Mouse (Mus musculus): ENCODE measurements around the gene Mgat4b.
"Not testable (repeated sequence)": the region's sequence is repeated elsewhere in the genome, so short reads cannot be mapped to it uniquely, and the experiment has no call there.

Gene Mgat4b

DNA sequence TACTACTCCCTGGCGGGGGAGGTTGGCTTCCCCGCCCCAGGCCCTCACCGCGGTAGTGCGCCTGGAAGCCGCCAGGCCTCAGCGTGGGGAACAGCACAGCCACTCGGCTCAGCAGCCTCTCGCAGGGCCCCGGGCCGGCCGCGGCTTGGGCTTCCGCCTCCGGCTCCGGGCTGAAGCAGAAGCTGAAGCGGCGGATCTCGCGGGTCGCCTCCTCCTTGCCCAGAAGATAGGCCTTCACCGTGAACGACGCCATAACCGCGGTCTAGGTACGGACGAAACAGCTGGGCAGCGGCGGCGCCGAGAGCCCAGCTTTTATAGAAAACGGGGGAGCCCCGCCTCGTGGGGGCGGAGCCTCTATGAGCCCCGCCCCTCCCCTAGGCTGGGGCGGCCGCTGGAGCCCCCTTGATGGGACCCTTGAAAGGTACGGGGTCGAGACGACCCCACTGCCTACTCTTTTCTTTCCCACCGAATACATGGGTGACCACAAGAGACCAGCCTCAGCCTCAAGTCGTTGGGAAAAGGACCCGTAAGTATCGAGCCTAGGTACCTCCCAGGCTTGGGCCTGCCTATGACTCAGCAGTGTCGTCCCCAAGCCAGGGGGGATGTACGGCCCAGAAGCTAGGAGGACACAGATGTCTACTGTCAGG is at the start of gene Mgat4b, which contains the start of gene Sqstm1:
Gene Mgat4b (plus strand): TSS at position 386 of the 647 bp plus-strand sequence.
Gene Sqstm1 (minus strand): TSS at position 323 of the 647 bp plus-strand sequence.
- peak; percentile 91 for DNase-seq (ENCODE audit: low read depth, low spot score)

DNA sequence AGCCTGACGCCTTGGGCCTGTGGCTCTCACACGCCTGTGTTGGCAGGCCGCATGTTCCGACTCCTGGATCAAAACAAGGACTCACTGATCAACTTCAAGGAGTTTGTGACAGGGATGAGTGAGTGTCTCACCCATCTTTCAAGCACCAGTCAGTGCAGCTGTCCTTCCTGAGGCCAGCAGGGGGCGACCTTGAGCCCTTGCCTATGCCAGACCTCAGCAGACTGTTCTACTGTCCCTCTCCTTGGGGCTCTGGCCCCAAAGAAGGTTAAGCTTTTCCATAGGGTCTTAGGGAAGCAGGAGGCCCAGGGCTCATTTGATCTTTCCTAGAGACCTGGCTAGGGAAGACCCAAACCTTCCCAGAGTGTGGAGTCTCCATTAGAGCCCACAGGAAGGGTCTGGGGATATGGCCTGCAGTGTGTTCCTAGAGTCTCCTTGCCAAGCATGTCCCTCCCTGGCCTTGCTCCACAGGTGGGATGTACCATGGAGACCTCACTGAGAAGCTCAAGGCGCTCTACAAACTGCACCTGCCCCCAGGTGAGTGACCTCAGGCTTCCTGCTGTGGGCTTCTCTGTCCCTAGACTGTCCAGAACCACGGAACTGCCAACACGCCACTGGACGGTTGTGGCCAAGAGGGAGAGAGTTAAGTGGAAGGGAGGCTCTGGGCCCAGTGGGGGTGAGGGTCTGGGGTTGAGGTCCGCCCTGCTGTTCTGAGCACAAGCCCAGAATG is 48.9 kb upstream of the Mgat4b start:
- DNase-seq (ENCODE audit: low read depth, low spot score): peak; percentile 68

DNA sequence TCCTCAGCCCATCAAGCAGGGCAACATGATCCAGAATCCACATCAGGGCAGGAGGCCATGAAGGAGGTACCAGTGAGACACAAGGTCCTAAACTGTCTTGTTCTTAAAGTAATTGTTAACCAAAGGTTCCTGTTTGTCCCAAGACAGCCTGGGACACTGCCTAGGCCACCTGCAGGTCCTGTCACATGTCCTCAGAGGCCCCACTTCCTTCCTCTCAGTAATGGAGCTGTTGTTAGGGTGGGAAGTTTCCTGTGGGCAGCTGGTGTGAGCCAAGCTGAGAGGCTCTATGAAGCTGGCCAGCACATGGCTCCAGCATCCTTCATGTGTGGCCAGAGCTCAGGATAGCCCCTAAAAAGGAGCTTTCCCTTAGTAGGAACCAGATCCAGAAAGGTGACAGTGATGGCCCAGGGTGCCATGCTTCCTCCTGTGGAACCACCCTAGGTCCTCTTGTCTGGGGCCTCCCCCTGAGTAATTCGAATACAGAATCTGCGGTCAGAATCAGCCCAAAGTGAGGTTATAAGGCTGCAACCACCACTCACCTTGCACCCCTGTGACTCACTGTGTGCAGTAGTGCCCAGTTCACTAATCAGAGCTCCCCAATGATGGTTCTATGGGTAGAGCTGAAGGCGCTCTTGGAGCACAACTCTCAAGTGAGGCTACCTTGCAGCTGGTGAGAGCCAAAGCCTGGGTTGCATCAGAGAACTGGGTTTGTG is 48.2 kb upstream of the Mgat4b start:
- DNase-seq (ENCODE audit: low read depth, low spot score): peak; percentile 38

DNA sequence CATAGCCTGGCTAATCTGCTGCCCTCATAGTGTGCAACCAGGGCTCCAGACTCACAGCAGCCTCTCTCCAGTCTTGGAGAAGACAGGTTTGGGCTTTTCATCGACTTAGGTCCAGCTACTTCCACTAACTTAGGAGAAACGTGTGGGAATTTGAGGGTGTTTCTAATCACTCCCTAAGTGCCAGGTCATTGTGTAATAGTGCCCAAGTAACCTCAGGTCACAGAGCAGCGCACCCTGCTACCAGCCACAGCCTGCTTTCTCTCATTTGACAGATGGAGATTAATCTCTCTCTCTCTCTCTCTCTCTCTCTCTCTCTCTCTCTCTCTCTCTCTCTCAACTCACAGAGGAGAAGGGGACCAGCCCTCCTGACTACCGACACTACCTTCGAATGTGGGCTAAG is 42.3 kb upstream of the Mgat4b start:
- DNase-seq (ENCODE audit: low read depth, low spot score): no peak

DNA sequence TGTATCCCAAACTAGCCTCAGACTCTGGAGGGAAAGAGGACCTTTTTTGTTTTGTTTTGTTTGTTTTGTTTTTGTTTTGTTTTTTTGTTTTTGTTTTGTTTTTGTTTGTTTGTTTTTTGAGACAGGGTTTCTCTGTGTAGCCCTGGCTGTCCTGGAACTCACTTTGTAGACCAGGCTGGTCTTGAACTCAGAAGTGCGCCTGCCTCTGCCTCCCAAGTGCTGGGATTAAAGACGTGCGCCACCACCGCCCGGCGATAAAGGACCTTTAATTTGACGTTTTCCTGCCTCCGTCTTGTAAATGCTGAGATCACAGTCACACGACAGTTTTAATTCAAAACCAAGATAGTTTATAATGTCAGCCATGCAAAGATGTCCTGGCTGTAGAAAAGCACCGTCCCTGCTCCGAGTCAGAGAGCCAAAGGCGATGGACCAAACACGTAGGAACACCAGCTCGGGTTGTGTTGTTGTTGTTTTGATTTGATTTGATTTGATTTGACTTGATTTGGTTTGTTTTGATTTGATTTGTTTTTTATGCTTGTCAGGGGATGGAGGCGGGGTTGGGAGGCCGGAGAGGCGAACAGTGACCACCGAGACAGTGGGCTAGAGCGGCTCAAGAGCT is 36.5 kb upstream of the Mgat4b start, which contains the start of gene Mrnip:
Gene Mrnip (plus strand): TSS at position 334 of the 619 bp plus-strand sequence.
- not testable (repeated sequence) for DNase-seq (ENCODE audit: low read depth, low spot score)

DNA sequence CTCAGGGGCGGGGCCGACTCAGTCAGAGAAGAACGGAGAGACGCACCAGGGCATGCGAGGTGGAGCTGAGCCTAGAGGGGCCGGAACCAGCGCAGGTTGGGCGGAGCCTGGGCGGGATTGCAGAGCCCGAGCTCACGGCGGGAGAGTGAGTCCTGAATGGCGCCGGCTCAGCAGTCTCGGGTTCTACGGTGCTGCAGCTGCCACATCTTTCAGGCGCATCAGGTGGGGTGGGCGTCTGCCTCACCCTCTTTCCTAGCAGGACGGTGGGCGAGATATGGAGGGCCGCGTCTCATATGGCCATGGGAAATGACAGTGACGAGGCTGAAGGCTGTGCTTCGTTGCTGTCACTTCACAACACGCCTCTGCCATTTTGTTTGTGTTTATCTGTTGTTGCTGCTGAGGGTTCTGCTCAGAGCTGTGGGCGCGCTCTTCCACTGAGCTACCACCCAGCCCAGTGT is 35.9 kb upstream of the Mgat4b start:
- peak; percentile 98 for DNase-seq (ENCODE audit: low read depth, low spot score)

DNA sequence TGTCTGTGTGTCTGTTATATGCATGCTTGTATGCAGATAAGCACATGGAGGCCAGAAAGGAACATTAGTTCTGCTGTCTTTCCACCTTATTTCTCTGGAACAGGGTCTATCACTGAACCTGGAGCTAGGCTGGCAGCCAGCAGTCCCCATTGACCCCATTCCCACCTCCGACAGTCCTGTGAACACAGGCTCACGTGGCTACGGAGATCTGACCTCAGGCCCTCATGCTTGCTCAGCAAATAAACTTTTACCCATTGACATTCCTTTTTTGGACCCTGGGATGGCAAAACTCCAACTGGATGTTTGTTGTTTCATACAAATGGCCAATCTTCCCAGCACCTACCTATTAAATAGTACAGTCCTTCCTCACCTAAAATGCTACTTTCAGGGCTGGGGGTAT is 34.3 kb upstream of the Mgat4b start:
- no peak for DNase-seq (ENCODE audit: low read depth, low spot score)

DNA sequence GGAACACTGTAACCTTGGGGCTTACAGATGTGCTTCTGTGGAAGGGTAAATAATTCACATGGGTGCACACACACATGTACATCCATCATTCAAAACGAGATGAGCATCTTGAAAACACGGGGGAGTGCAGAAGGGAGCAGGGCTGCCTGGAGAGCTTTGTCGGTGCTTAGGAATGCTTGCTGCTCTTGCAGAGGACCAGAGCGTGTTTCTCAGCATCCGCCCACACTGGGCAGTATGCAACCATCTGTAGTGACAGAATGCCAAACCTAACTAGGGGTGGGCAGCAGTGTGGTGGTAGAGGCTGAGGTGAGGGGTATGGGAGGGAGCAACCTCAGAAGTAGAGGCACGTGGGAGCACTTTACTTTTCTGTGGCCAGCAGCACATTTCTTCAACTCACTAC is 33.6 kb upstream of the Mgat4b start:
- no peak for DNase-seq (ENCODE audit: low read depth, low spot score)

DNA sequence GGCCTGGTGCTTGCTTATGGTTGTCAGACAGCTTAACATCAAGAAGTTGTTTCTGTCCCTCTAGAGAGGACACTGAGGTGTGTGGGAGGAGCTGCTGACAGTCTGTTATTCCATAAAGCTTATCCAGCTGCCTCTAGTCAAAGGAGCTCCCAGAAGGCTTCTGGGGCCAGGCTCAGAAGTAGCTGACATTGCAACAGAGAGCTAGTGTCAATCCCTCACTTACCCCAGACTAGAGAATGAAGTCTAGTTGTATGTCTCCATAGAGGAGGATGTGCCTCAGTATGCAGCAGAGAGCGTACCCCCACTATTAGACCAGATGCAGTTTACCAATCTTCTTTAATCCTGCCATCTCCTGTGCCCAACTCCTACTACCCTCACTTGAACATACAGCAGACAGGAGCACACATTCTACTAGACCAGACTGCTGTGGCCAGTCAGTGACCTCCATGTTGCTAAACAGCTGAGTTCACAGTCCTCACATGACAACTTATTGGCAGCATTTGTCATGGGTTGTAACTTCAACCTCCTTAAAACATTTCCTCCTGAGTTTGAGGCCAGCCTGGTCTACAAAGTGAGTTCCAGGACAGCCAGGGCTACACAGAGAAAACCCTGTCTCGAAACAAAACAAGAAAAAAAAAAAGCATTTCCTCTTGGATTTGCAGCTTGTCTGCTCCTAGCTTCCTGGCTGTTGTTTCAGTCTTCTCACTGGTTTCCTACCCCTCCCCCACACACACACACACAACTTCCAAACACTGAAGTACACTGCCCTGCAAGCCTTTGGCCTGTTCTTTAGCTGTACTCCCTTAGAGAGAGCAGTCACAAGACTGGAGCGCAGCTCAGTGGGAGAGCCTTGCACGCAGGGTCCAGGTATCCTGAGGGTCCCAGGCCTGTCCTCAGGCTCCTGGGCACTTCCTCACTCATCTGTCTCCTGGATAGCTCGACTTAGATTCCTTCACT is 31.9 kb upstream of the Mgat4b start:
- no peak for DNase-seq (ENCODE audit: low read depth, low spot score)

DNA sequence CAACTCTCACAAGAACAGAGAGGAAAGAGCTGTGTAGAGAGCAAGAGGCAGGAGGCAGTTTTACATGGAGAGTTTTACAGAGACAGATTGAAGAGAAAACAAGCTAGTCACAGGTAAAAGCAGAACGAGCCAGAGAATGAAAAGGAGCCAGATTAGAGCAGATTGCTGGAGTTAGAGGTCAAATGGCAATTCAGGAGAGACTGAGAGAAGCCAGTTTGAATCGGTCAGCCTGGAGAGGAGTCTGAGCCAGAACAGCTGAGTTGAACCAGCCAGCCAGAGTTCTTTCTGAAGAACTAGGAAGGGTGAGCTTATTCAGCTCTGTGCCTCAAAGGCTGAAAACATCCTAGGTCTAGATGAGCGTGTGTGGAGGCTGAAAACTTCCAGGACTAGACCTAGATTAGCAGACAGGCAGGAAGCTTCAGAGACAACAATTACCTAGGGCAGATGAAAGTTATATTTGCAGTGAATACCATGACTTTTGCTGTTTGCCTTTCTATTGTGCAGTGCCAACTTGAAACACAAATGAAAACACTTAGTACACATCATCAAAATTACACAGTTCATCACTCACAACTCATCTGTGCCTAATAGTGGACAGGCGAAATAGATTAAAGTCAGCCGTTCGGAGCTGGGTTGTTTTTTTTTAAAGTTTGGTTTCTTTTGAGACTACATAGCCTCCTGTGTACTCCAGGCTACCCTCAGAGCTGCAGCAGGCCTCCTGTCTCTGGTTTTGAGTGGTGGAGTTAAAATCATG is 30.0 kb upstream of the Mgat4b start:
- DNase-seq (ENCODE audit: low read depth, low spot score): no peak

DNA sequence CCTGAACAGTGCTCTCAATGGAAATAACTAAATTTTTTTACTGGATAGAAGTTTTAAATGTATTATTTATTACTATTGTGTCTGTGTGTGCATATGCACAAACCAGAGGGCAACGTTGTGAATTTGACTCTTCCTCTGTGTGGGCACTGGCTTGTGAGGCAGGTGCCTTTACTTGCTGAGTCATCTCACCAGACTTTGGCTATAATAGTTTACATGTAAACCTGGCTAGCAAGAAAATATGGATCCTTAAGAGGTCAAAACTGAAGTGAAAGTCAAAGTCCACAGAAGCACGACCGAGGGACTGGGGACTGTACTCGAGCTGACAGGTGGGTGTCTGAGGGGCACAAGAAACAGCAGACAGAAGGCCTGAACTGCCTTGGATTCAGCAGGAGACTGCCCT is 28.0 kb upstream of the Mgat4b start:
- peak; percentile 87 for DNase-seq (ENCODE audit: low read depth, low spot score)

DNA sequence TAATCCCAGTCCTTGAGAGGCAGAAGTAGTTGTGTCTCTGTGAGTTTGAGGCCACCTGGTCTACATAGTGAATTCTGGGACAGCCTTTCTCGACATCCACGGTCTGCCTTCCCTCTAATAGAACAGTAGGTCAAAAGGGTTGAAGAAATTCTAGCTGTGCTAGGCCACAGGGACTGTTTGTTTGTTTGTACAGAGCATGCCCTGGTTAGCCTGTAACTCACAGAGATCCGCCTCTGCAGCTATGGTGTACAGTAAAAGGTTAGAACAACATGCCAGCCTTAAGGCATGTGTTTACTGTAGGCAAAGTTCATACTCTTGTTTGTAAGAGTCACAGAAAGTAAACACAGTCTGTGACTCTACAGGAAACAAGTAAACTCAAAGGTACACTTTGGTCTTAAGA is 25.9 kb upstream of the Mgat4b start:
- no peak for DNase-seq (ENCODE audit: low read depth, low spot score)

DNA sequence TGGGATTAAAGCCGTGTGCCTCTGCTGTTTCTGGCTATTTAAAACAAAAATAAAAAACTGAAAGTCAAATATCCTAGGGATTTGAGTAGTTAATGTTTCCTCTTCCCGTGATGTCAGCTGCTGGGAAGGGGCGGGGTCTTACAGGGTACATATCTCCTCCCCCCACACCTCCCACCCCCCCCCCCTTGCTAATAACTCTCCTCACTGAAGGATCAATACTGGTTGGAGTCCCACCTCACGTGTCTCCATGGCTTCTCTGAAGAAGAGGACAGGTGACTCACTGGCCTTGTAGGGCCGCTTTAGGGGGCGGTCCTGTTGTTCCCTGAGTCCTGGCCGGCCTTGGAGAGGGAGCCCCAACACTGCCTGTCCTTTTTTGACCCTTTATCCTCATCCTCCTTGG is 22.0 kb upstream of the Mgat4b start:
- no peak for DNase-seq (ENCODE audit: low read depth, low spot score)

DNA sequence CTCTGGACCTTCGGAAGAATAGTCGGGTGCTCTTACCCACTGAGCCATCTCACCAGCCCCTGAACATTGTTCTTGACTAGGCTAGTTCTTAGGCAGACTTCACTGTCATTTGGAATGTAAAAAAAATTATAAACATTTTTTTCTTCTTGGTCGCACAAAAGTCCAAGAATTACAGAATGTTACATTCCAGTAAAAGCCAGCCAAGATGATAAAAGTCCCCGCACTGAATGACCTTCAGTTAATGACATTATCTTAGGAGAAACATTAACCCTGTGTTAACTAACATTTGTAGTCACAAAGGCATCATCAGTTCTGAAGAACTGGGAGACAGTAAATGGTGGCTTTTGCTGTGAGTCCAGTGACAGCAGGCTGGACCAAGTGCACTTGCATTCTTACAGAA is 20.3 kb upstream of the Mgat4b start:
- DNase-seq (ENCODE audit: low read depth, low spot score): no peak

DNA sequence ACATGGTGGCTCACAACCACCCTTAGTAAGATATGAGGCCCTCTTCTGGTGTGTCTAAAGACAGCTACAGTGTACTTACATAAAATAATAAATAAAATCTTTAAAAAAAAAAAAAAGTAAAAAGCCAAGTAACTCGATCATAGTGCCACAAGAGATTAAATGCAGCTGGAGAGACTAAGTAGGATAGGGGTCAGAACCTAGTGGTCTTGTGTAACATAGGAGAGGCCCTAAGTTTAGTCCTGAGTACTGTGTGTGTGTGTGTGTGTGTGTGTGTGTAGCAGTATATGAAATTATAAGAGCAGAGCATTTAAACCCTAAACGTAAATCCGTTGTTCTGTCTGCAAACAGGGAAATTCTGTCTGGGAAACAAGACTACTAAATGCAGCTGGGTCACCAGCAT is 18.4 kb upstream of the Mgat4b start:
- no peak for DNase-seq (ENCODE audit: low read depth, low spot score)

DNA sequence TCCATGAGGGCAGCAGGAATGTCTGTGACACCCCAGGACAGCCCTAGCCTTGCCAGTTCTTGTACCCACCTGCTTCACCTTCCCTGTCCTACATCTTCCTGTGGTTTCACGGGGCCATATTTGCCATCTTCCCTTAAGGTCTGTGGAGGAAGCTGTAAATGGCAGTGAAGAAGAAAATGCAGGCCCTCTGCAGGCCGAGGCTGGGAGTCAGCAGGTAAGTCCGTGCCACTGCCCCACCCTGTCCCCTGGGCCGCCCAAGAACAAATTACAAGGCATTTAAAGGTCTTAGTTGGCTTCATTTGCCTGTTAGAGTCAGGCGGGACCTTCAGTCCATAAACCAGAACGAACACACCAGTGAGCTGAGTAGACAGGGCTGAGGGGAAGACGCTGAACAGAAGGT is 16.6 kb upstream of the Mgat4b start:
- DNase-seq (ENCODE audit: low read depth, low spot score): no peak

DNA sequence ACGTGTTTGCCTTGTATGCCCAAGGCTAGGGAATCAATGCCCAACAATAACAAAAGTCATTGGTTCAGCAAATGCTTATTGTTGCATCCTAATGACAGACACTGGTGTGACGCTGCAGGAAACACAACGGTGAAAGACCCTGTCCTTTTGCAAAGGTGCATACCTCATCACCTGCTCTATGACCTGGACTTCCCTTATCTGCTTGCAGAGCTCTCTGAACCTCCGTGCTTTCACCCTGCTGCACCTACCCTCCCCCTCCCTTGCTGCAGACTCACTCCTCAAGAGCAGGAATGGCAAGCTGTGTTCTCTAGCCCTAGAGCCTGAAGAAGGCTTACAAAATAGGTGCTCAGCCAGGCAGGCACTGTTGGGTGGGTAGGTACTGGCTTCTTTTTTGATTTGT is 15.9 kb upstream of the Mgat4b start:
- DNase-seq (ENCODE audit: low read depth, low spot score): no peak

DNA sequence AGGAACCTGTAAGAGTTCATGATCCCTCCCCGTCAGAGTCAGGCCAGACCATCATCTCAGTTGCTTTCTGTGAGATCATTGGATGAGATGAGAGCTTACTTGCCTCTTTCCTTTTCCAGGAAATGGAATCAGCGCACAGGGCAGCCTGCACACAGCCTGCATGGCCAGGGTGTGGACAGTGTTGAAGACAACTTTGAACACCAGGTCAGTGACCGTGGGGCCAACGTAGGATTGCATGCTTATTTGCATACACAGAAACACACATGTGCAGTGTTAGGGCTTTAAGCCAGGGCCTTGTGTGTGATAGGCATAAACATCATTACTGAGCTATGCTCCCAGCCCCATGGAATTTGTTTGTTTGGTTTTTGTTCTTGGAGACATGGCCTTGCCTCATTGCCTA is 13.2 kb upstream of the Mgat4b start:
- no peak for DNase-seq (ENCODE audit: low read depth, low spot score)

DNA sequence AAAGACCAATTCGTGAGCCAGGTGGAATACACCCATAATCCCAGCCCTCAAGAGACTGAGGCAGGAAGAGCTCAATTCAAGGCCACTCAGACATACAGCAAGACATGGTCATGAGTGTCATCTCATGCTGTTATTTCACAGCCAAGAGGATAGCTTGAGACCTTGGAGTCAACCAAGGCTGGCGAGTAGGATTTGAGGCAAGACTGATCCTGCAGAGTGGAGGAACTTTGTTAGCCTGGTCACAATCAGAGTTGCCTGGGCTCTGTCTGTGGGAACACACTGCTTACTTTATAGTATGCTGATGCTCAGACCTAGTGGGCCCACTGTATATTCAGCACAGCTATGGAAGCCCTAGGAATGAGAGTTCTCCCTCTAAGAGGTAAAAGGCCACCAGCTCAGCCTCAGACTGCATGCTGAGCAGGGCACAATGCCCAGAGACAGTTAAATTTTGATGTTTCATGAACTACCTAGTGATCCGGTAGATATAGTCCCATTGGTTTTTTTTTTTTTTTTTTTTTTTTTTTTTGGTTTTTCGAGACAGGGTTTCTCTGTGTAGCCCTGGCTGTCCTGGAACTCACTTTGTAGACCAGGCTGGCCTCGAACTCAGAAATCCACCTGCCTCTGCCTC is 12.4 kb upstream of the Mgat4b start:
- DNase-seq (ENCODE audit: low read depth, low spot score): no peak

DNA sequence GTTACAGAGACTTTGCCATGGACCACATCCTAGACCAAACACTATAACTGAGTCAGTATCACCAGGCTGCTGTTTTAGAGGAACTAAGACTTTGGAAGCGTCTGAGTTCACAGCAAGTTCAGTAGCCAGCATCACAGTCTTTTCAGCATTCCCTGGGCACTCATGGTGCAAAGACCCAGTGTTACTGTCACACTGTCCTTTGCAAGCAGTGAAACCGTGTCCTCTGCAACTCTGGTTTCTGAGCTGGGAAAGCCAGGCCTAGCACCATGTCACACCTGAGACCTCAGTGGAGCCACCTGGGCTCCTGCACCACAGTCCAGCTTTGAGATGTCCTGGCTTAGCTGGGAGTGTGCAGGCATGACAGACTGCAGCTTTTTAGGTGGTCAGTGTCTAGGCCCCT is 11.8 kb upstream of the Mgat4b start:
- DNase-seq (ENCODE audit: low read depth, low spot score): no peak
